ENCODE assay signal across 8 mouse cellular contexts in genomic region chr5:134571730-134572507, GRCm38 (mm10). TPM values are rescaled to one million over a fixed set of nuclear protein-coding genes. Genes with fewer than 3 reads are reported as not detected.
DNase-seq lines count a peak whose midpoint lies in the region; ATAC-seq and TF ChIP-seq lines count a peak whose summit lies in the region.

No protein-coding gene starts in this region.

- H3K4me2 ChIP-seq in neural tube, embryonic 13.5 days = peak overlapping the region; percentile 68

- TF ChIP-seq CTCF in MEL (IDR thresholded peaks at IDR 0.05 in 2 of 3, conservative IDR thresholded peaks at IDR 0.05 in 1 of 3; ENCODE audit: control insufficient read depth in 1 of 3, insufficient read depth in 1 of 3, low read depth in 2 of 3, low read length in 3 of 3, poor library complexity in 1 of 3, severe bottlenecking in 1 of 3) = no peak
- no peak for TF ChIP-seq CTCF in kidney, adult 2 months (conservative IDR thresholded peaks at IDR 0.05; ENCODE audit: insufficient read depth, insufficient read length, low read depth, low read length)
- no peak for TF ChIP-seq CTCF in lung, adult 2 months (IDR thresholded peaks at IDR 0.05; ENCODE audit: insufficient read depth, low read length)

- peak overlapping the region; percentile 47 for H3K9ac ChIP-seq in MEL (ENCODE audit: control insufficient read depth, low read depth, low read length, poor library complexity, severe bottlenecking)
- H3K9ac ChIP-seq in neural tube, embryonic 13.5 days = peak overlapping the region; percentile 69

- WGBS in kidney, adult 2 months = under 1% methylated on average over 23 of the region's 23 CpGs
- WGBS in lung, adult 2 months = 1% methylated on average over 23 of the region's 23 CpGs
- WGBS in neural tube, embryonic 13.5 days = 1% methylated on average over 23 of the region's 23 CpGs

- H3K79me2 ChIP-seq in MEL (ENCODE audit: control insufficient read depth, insufficient read depth, low read length, poor library complexity) = no peaks in the 10 kb centered on the region

- H3K27me3 ChIP-seq in MEL (ENCODE audit: control insufficient read depth in 1 of 2, insufficient read depth in 2 of 2, low read length in 2 of 2) = no peaks in the 10 kb centered on the region
- H3K27me3 ChIP-seq in kidney, adult 2 months (replicated peaks; ENCODE audit: control insufficient read depth, insufficient read depth, low read length) = no peaks in the 10 kb centered on the region
- no peaks in the 10 kb centered on the region for H3K27me3 ChIP-seq in neural tube, embryonic 13.5 days

- TF ChIP-seq EP300 in MEL (IDR thresholded peaks at IDR 0.05; ENCODE audit: low read depth in 1 of 2, low read length in 2 of 2) = no peak

- H3K27ac ChIP-seq in MEL (ENCODE audit: control insufficient read depth, low read depth, low read length) = peak overlapping the region; percentile 50
- peak overlapping the region; percentile 96 for H3K27ac ChIP-seq in kidney, adult 2 months (ENCODE audit: insufficient read depth, low read depth, low read length)
- peak overlapping the region; percentile 83 for H3K27ac ChIP-seq in neural tube, embryonic 13.5 days (replicated peaks)

- peaks cover 4 to 8% of the 10 kb centered on the region in 2 experiments for H3K4me1 ChIP-seq in MEL (ENCODE audit: control insufficient read depth in 1 of 2, insufficient read depth in 2 of 2, low read length in 2 of 2)
- peaks cover 7% of the 10 kb centered on the region; the same call in 1 of the 2 replicates for H3K4me1 ChIP-seq in kidney, adult 2 months (ENCODE audit: control insufficient read depth, insufficient read depth, low read length)
- peaks cover 4% of the 10 kb centered on the region; the same call in 1 of the 2 replicates for H3K4me1 ChIP-seq in lung, adult 2 months (ENCODE audit: control insufficient read depth, insufficient read depth, low read length)
- H3K4me1 ChIP-seq in neural tube, embryonic 13.5 days (replicated peaks) = peaks cover 16% of the 10 kb centered on the region

- no peak for TF ChIP-seq POLR2A in MEL (IDR thresholded peaks at IDR 0.05; ENCODE audit: control insufficient read depth in 1 of 2, insufficient read depth in 1 of 2, low read depth in 1 of 2, low read length in 2 of 2, poor library complexity in 1 of 2)
- TF ChIP-seq POLR2A in kidney, adult 2 months (IDR thresholded peaks at IDR 0.05; ENCODE audit: low read depth, low read length) = no peak
- TF ChIP-seq POLR2A in lung, adult 2 months (IDR thresholded peaks at IDR 0.05; ENCODE audit: borderline replicate concordance, extremely low read depth, low read depth, low read length) = peak; percentile 17; the same call in 1 of the 2 replicates

- H3K4me3 ChIP-seq in MEL (ENCODE audit: control insufficient read depth in 1 of 2, insufficient read depth in 1 of 2, low read depth in 2 of 2, low read length in 2 of 2) = peak overlapping the region; percentile 54 to 58
- H3K4me3 ChIP-seq in kidney, adult 2 months (ENCODE audit: insufficient read depth, low read depth, low read length) = peak overlapping the region; percentile 69
- peak overlapping the region; percentile 70 for H3K4me3 ChIP-seq in lung, adult 2 months (replicated peaks; ENCODE audit: extremely low read depth, low read depth, low read length)
- peak overlapping the region; percentile 48 for H3K4me3 ChIP-seq in neural tube, embryonic 13.5 days

- peaks cover 0 to 7% of the 10 kb centered on the region in 2 experiments; a peak in 2 of 4 replicates for H3K36me3 ChIP-seq in MEL (ENCODE audit: control insufficient read depth in 1 of 2, insufficient read depth in 2 of 2, low read length in 2 of 2)
- H3K36me3 ChIP-seq in kidney, adult 2 months (ENCODE audit: control insufficient read depth, insufficient read depth, low read length) = no peaks in the 10 kb centered on the region
- H3K36me3 ChIP-seq in neural tube, embryonic 13.5 days = no peaks in the 10 kb centered on the region

- no peak for TF ChIP-seq RAD21 in MEL (IDR thresholded peaks at IDR 0.05; ENCODE audit: low read depth, low read length)

- peak; percentile 59 to 62 for DNase-seq in B cell, adult 2 months
- peak; percentile 85 for DNase-seq in MEL (ENCODE audit: low read depth, low spot score)
- peak; percentile 73 to 76 for DNase-seq in heart, adult 9 months (ENCODE audit: low spot score in 2 of 2)
- peak; percentile 89 for DNase-seq in kidney, adult 2 months
- peak; percentile 43 for DNase-seq in lung, adult 2 months
- no peak for DNase-seq in layer of hippocampus, postnatal 14 days (ENCODE audit: low spot score in 2 of 2)

- no peaks in the 10 kb centered on the region for H3K9me3 ChIP-seq in MEL (replicated peaks; ENCODE audit: insufficient read depth, low read length)
- H3K9me3 ChIP-seq in neural tube, embryonic 13.5 days = no peaks in the 10 kb centered on the region

- peak; percentile 61 for ATAC-seq in common myeloid progenitor, adult 5-6 weeks (replicated peaks; ENCODE audit: low read depth, poor library complexity, severe bottlenecking)
- ATAC-seq in neural tube, embryonic 13.5 days (ENCODE audit: low read depth) = peak; percentile 79

TF ChIP-seq in MEL, 35 proteins besides CTCF, POLR2A, EP300 and RAD21 (continues in another document):
- no peak for TF ChIP-seq POLR2AphosphoS5 (IDR thresholded peaks at IDR 0.05; ENCODE audit: borderline replicate concordance, low read depth, low read length)
- TF ChIP-seq CHD1 (IDR thresholded peaks at IDR 0.05; ENCODE audit: low read depth, low read length) = no peak
- no peak for TF ChIP-seq RCOR1 (IDR thresholded peaks at IDR 0.05; ENCODE audit: low read depth, low read length)
- no peak for TF ChIP-seq JUND (IDR thresholded peaks at IDR 0.05; ENCODE audit: low read depth, low read length)
- peak; percentile 98 for TF ChIP-seq SIN3A (IDR thresholded peaks at IDR 0.05; ENCODE audit: low read length)
- TF ChIP-seq ZC3H11A (IDR thresholded peaks at IDR 0.05; ENCODE audit: low read depth, low read length) = no peak
- TF ChIP-seq CHD2 (IDR thresholded peaks at IDR 0.05; ENCODE audit: low read length) = no peak
- TF ChIP-seq ZKSCAN1 (IDR thresholded peaks at IDR 0.05; ENCODE audit: low read depth, low read length) = no peak
- no peak for TF ChIP-seq KAT2A (conservative IDR thresholded peaks at IDR 0.05; ENCODE audit: low read depth, low read length)
- peak; percentile 59; the same call in 1 of the 2 replicates for TF ChIP-seq MAX (IDR thresholded peaks at IDR 0.05; ENCODE audit: low read length)
- TF ChIP-seq ETS1 (IDR thresholded peaks at IDR 0.05; ENCODE audit: low read depth, low read length) = peak; percentile 74
- TF ChIP-seq NELFE (IDR thresholded peaks at IDR 0.05; ENCODE audit: low read depth, low read length) = no peak; the same call in 1 of the 2 replicates
- no peak for TF ChIP-seq UBTF (IDR thresholded peaks at IDR 0.05; ENCODE audit: borderline replicate concordance, insufficient read depth, low read depth, low read length)
- no peak; the same call in 1 of the 2 replicates for TF ChIP-seq ZMIZ1 (IDR thresholded peaks at IDR 0.05; ENCODE audit: low read depth, low read length)
- TF ChIP-seq NRF1 (IDR thresholded peaks at IDR 0.05; ENCODE audit: insufficient read depth, low read depth, low read length, poor library complexity, severe bottlenecking) = no peak
- TF ChIP-seq MYC (IDR thresholded peaks at IDR 0.05; ENCODE audit: low read depth, low read length) = no peak
- no peak; the same call in 1 of the 2 replicates for TF ChIP-seq ZNF384 (IDR thresholded peaks at IDR 0.05; ENCODE audit: low read depth, low read length)
- TF ChIP-seq SMC3 (IDR thresholded peaks at IDR 0.05; ENCODE audit: low read depth, low read length) = no peak
- peak; percentile 37; the same call in 1 of the 2 replicates for TF ChIP-seq MXI1 (IDR thresholded peaks at IDR 0.05; ENCODE audit: low read depth, low read length)

RNA-seq across cellular contexts. Expression of gene Rfc2, which starts 9.2 kb away (rescaled TPM):
- 268 and 304 TPM in 2 replicates for total RNA-seq in MEL (2012; rRNA removed)
- polyA plus RNA-seq in MEL (2012; ENCODE audit: insufficient read depth in 1 of 2, insufficient read length in 2 of 2, low read depth in 1 of 2, low replicate concordance in 2 of 2, missing spikeins in 1 of 2) = 100 to 1,000 TPM in 1 of 2 experiments, not detected in 1; 424 TPM
- 159 and 183 TPM in 2 replicates for total RNA-seq in common myeloid progenitor, adult 5-6 weeks (2017)
- polyA plus RNA-seq in kidney, adult 2 months (2012; rRNA removed) = 65.5 and 76.4 TPM in 2 replicates
- polyA plus RNA-seq in lung, adult 2 months (2012; rRNA removed) = 40.8 and 58.3 TPM in 2 replicates
- 184 and 214 TPM in 2 replicates for polyA plus RNA-seq in neural tube, embryonic 13.5 days (2015; fragmentation: Nextera tagmentation; extraction: Ambion mirVana)
- 10 to 100 TPM; 54.9 to 57.7 TPM for total RNA-seq in layer of hippocampus, postnatal 14 days (2021)

RNA-seq across cellular contexts. Expression of gene Syna, which starts 11.9 kb away (rescaled TPM):
- total RNA-seq in MEL (2012; rRNA removed) = 0.07 TPM in 1 of 2 replicates, not detected in the other
- polyA plus RNA-seq in MEL (2012; ENCODE audit: insufficient read depth in 1 of 2, insufficient read length in 2 of 2, low read depth in 1 of 2, low replicate concordance in 2 of 2, missing spikeins in 1 of 2) = under 1 TPM in 1 of 2 experiments, not detected in 1; 0.21 TPM
- not detected in 2 replicates for total RNA-seq in common myeloid progenitor, adult 5-6 weeks (2017)
- polyA plus RNA-seq in kidney, adult 2 months (2012; rRNA removed) = 0.34 and 0.48 TPM in 2 replicates
- 0.14 and 0.24 TPM in 2 replicates for polyA plus RNA-seq in lung, adult 2 months (2012; rRNA removed)
- 0.31 and 0.85 TPM in 2 replicates for polyA plus RNA-seq in neural tube, embryonic 13.5 days (2015; fragmentation: Nextera tagmentation; extraction: Ambion mirVana)
- 1 to 10 TPM; 6.3 to 7.2 TPM for total RNA-seq in layer of hippocampus, postnatal 14 days (2021)

RNA-seq across cellular contexts. Expression of gene Clip2, which starts 19.7 kb away (rescaled TPM):
- 3.5 and 4.4 TPM in 2 replicates for total RNA-seq in MEL (2012; rRNA removed)
- 1 to 10 TPM in 1 of 2 experiments, not detected in 1; 7.4 TPM for polyA plus RNA-seq in MEL (2012; ENCODE audit: insufficient read depth in 1 of 2, insufficient read length in 2 of 2, low read depth in 1 of 2, low replicate concordance in 2 of 2, missing spikeins in 1 of 2)
- total RNA-seq in common myeloid progenitor, adult 5-6 weeks (2017) = 6.2 and 13.3 TPM in 2 replicates
- polyA plus RNA-seq in kidney, adult 2 months (2012; rRNA removed) = 22.4 and 25.2 TPM in 2 replicates
- 21.9 and 23.0 TPM in 2 replicates for polyA plus RNA-seq in lung, adult 2 months (2012; rRNA removed)
- 11.9 and 12.6 TPM in 2 replicates for polyA plus RNA-seq in neural tube, embryonic 13.5 days (2015; fragmentation: Nextera tagmentation; extraction: Ambion mirVana)
- 100 to 1,000 TPM; 102 to 103 TPM for total RNA-seq in layer of hippocampus, postnatal 14 days (2021)

RNA-seq across cellular contexts. Expression of gene Lat2, which starts 42.9 kb away (rescaled TPM):
- total RNA-seq in MEL (2012; rRNA removed) = 0.46 and 0.92 TPM in 2 replicates
- polyA plus RNA-seq in MEL (2012; ENCODE audit: insufficient read depth in 1 of 2, insufficient read length in 2 of 2, low read depth in 1 of 2, low replicate concordance in 2 of 2, missing spikeins in 1 of 2) = under 1 TPM in 1 of 2 experiments, not detected in 1; 0.79 TPM
- 50.2 and 65.4 TPM in 2 replicates for total RNA-seq in common myeloid progenitor, adult 5-6 weeks (2017)
- 1.8 and 3.3 TPM in 2 replicates for polyA plus RNA-seq in kidney, adult 2 months (2012; rRNA removed)
- polyA plus RNA-seq in lung, adult 2 months (2012; rRNA removed) = 8.0 and 8.4 TPM in 2 replicates
- 4.9 and 6.2 TPM in 2 replicates for polyA plus RNA-seq in neural tube, embryonic 13.5 days (2015; fragmentation: Nextera tagmentation; extraction: Ambion mirVana)
- 1 to 10 TPM; 1.4 to 2.8 TPM for total RNA-seq in layer of hippocampus, postnatal 14 days (2021)

Comparison
In these comparisons a context has a peak if more than half of its experiments do, and no peak if none do; other contexts are left out.
1. DNase-seq: peak in B cell, adult 2 months (2 of 2), MEL (single experiment), heart, adult 9 months (2 of 2), kidney, adult 2 months (single experiment) and lung, adult 2 months (single experiment); none in layer of hippocampus, postnatal 14 days (0 of 2).
2. Peak in every context shown above with its lines, with median percentiles within 50 percentile points of each other: H3K27ac ChIP-seq and H3K4me3 ChIP-seq.